Mouse (Mus musculus) embryo, embryonic 10.5 days (tissue): ENCODE results near the gene E130116L18Rik.
"Not testable (repeated sequence)": the region's sequence is repeated elsewhere in the genome, so short reads cannot be mapped to it uniquely, and the experiment has no call there.

Experiments used
- DNase-seq: peaks from one replicate; pipeline ENCODE4 v3.0.0-alpha.2; 2015; ENCODE audit warnings: low spot score

The E130116L18Rik gene

DNA sequence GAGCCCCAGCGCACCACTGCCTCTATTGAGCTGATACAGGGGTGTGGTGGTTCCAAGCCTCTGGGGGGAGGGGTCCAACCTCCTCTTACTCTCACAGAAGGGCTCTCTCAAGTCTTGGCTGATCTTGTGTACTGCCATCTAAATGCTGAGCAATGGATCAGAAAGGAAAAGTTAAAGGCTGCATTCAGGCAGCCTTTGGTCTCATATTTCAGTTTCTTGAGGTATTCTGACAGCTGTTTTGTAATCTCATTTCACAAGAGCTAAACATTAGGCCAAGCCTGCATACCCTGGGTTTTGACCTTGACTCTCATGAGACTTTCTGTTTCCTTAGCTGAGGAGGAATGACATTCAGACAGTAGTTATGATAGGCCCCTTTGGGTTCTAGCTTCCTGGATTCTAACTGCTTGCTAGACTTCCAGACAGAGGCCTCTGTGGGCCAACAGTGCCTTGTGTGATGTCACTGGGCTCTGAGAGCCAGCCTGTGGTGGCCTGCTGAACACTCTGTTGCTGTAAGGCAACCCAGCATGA lies 41.9 kb downstream of the E130116L18Rik start, which contains the start of gene Galntl5:
Gene Galntl5, plus strand, starts transcription at position 457 of the 528 bp plus-strand sequence.
- no peak for DNase-seq

GRCm38 (mm10) chr5:25179936-25180488 lies 42.9 kb downstream of the E130116L18Rik start:
- DNase-seq = no peak

- no peak for DNase-seq
These were observed 43.7 kb downstream of the E130116L18Rik start for GRCm38 (mm10) chr5:25179284-25179683.

GRCm38 (mm10) chr5:25178543-25178942 lies 44.4 kb downstream of the E130116L18Rik start:
- not testable (repeated sequence) for DNase-seq

- DNase-seq = not testable (repeated sequence)
These were observed 45.0 kb downstream of the E130116L18Rik start for GRCm38 (mm10) chr5:25177937-25178336.
